Mouse (Mus musculus) CH12.LX (cell line): ENCODE results near the gene Prn.

Experiments
- CTCF ChIP-seq, 2 experiments: IDR thresholded peaks in 1 of 2; conservative IDR thresholded peaks in 1 of 2; 2 replicates each; pipeline ENCODE4 v1.5.1; 2011 to 2012; ENCODE audit warnings: low read depth in 2 of 2, low read length in 2 of 2, improper control_type of control experiment in 1 of 2, inconsistent platforms in 1 of 2, mild to moderate bottlenecking in 1 of 2, moderate library complexity in 1 of 2
- E2F4 ChIP-seq: IDR thresholded peaks from 2 replicates; pipeline ENCODE4 v1.6.1; 2011; ENCODE audit warnings: low read depth, low read length, improper control_type of control experiment; ENCODE audit not compliant: insufficient replicate concordance
- EP300 ChIP-seq: IDR thresholded peaks from 2 replicates; pipeline ENCODE4 v1.6.1; 2011; ENCODE audit warnings: low read length, improper control_type of control experiment
- IRF4 ChIP-seq: IDR thresholded peaks from 2 replicates; pipeline ENCODE4 v1.6.1; 2014; ENCODE audit warnings: low read depth, mild to moderate bottlenecking, inconsistent platforms, low read length, improper control_type of control experiment
- KAT2A ChIP-seq: IDR thresholded peaks from 2 replicates; pipeline ENCODE4 v1.6.1; 2012; ENCODE audit warnings: low read length, improper control_type of control experiment, inconsistent platforms; ENCODE audit not compliant: insufficient replicate concordance
- MAX ChIP-seq: IDR thresholded peaks from 2 replicates; pipeline ENCODE4 v1.6.1; 2011; ENCODE audit warnings: low read length, improper control_type of control experiment
- NELFE ChIP-seq: IDR thresholded peaks from 2 replicates; pipeline ENCODE4 v1.6.1; 2011; ENCODE audit warnings: low read depth, low read length, improper control_type of control experiment
- SMC3 ChIP-seq: IDR thresholded peaks from 2 replicates; pipeline ENCODE4 v1.6.1; 2011; ENCODE audit warnings: low read depth, low read length, improper control_type of control experiment
- TCF12 ChIP-seq: IDR thresholded peaks from 2 replicates; pipeline ENCODE4 v1.6.1; 2014; ENCODE audit warnings: low read depth, mild to moderate bottlenecking, inconsistent platforms, low read length, improper control_type of control experiment
- ZC3H11A ChIP-seq: IDR thresholded peaks from 2 replicates; pipeline ENCODE4 v1.6.1; 2012; ENCODE audit warnings: low read depth, mild to moderate bottlenecking, inconsistent platforms, low read length, improper control_type of control experiment

GRCm38 (mm10) chr2:131868983-131869382 lies 40.8 kb upstream of the Prn start:
- TF ChIP-seq NELFE, result no peak
- TF ChIP-seq CTCF (conservative IDR thresholded peaks at IDR 0.05 in 1 of 2, IDR thresholded peaks at IDR 0.05 in 1 of 2; ENCODE audit: low read depth in 2 of 2, low read length in 2 of 2), result no peak
- TF ChIP-seq TCF12, result no peak
- no peak for TF ChIP-seq IRF4
- no peak for TF ChIP-seq EP300
- no peak for TF ChIP-seq E2F4
- TF ChIP-seq SMC3, result no peak
- no peak for TF ChIP-seq ZC3H11A
- no peak for TF ChIP-seq MAX
- TF ChIP-seq KAT2A, result no peak
